Mouse (Mus musculus): ENCODE data around the gene Usp16. TPM values are rescaled to one million over a fixed set of nuclear protein-coding genes. Genes with fewer than 3 reads are reported as not detected.

Usp16 gene
- total and polyA plus RNA-seq, 3 experiments, result 80.9 to 149 (median 85.6) TPM

GRCm38 (mm10) chr16:87501304-87502078, 47.0 kb downstream of the Usp16 start:
- TF ChIP-seq NELFE (IDR thresholded peaks at IDR 0.05; ENCODE audit: low read depth, low read length), result no peak
- TF ChIP-seq POLR2AphosphoS2 (IDR thresholded peaks at IDR 0.05; ENCODE audit: low read depth, low read length), result peak; percentile 62; the same call in 1 of the 2 replicates
- no peak for TF ChIP-seq GABPA (IDR thresholded peaks at IDR 0.05; ENCODE audit: insufficient replicate concordance, low read depth, low read length)
- TF ChIP-seq USF2 (conservative IDR thresholded peaks at IDR 0.05; ENCODE audit: low read depth, low read length), result no peak
- dilution Hi-C loops (cut with MboI; ENCODE audit: extremely low pct_ligation_motif_present, extremely low pct_unique_long_range_greater_than_20kb, low sequenced_read_pairs) (no loop called here), in situ Hi-C loops (cut with MboI; ENCODE audit: low pct_ligation_motif_present, low pct_unique_long_range_greater_than_20kb, low sequenced_read_pairs) (loop anchor here (5.0 kb wide), 1 partner anchor 251 kb away; no protein-coding TSS in a partner anchor)
- H3K27me3 ChIP-seq (replicated peaks), result no peaks in the 10 kb centered on the region
- 0 out of 2 replicates have a peak, but pooled peaks cover 4% of the 10 kb centered on the region for H3K79me2 ChIP-seq (replicated peaks; ENCODE audit: control insufficient read depth, extremely low read depth, insufficient read depth, poor library complexity, severe bottlenecking)
- no peak overlapping the region for H3K9ac ChIP-seq (ENCODE audit: insufficient read depth, low read depth)
- no peaks in the 10 kb centered on the region for H3K9me3 ChIP-seq (replicated peaks; ENCODE audit: low read length)
- no peak for DNase-seq (ENCODE audit: extremely low read depth)
- H3K36me3 ChIP-seq (replicated peaks in 1 of 2; ENCODE audit: control insufficient read depth in 1 of 2, insufficient read depth in 1 of 2, low read length in 1 of 2), result peaks cover 0 to 22% of the 10 kb centered on the region in 2 experiments
- no peak overlapping the region for H3K4me3 ChIP-seq (replicated peaks in 1 of 3; ENCODE audit: low read depth in 2 of 3, low read length in 2 of 3, poor library complexity in 1 of 3)
- peaks cover 5 to 7% of the 10 kb centered on the region in 2 experiments; a peak in 3 of 4 replicates for H3K4me1 ChIP-seq (ENCODE audit: control insufficient read depth in 1 of 2, insufficient read depth in 2 of 2)
- H3K4me2 ChIP-seq (ENCODE audit: insufficient read depth, low read depth, poor library complexity, severe bottlenecking), result no peak overlapping the region
- no peak overlapping the region for H3K27ac ChIP-seq (ENCODE audit: insufficient read depth, low read depth)

GRCm38 (mm10) chr16:87511706-87512105, 57.2 kb downstream of the Usp16 start:
- Histone ChIP-seq H3K9me3 (replicated peaks; ENCODE audit: low read length) (no peaks in the 10 kb centered on the region), H3K36me3 (replicated peaks in 1 of 2; ENCODE audit: control insufficient read depth in 1 of 2, insufficient read depth in 1 of 2, low read length in 1 of 2) (peaks cover 0 to 3% of the 10 kb centered on the region in 2 experiments), H3K27ac (ENCODE audit: insufficient read depth, low read depth) (no peak overlapping the region), H3K4me2 (ENCODE audit: insufficient read depth, low read depth, poor library complexity, severe bottlenecking) (no peak overlapping the region), H3K4me1 (ENCODE audit: control insufficient read depth in 1 of 2, insufficient read depth in 2 of 2) (peaks cover 7 to 8% of the 10 kb centered on the region in 2 experiments), H3K9ac (ENCODE audit: insufficient read depth, low read depth) (no peak overlapping the region), H3K79me2 (replicated peaks; ENCODE audit: control insufficient read depth, extremely low read depth, insufficient read depth, poor library complexity, severe bottlenecking) (no peaks in the 10 kb centered on the region), H3K27me3 (replicated peaks) (no peaks in the 10 kb centered on the region), H3K4me3 (replicated peaks in 1 of 3; ENCODE audit: low read depth in 2 of 3, low read length in 2 of 3, poor library complexity in 1 of 3) (no peak overlapping the region)
- dilution Hi-C loops (cut with MboI; ENCODE audit: extremely low pct_ligation_motif_present, extremely low pct_unique_long_range_greater_than_20kb, low sequenced_read_pairs) (no loop called here), in situ Hi-C loops (cut with MboI; ENCODE audit: low pct_ligation_motif_present, low pct_unique_long_range_greater_than_20kb, low sequenced_read_pairs) (no loop called here)
- DNase-seq (ENCODE audit: extremely low read depth), result no peak
- TF ChIP-seq ZKSCAN1 (IDR thresholded peaks at IDR 0.05; ENCODE audit: borderline replicate concordance, low read depth, low read length) (no peak), ELF1 (IDR thresholded peaks at IDR 0.05; ENCODE audit: low read depth, low read length) (no peak), USF2 (conservative IDR thresholded peaks at IDR 0.05; ENCODE audit: low read depth, low read length) (no peak), RAD21 (IDR thresholded peaks at IDR 0.05; ENCODE audit: low read depth, low read length) (no peak), JUN (IDR thresholded peaks at IDR 0.05; ENCODE audit: insufficient read depth, low read depth, low read length) (no peak), ZC3H11A (IDR thresholded peaks at IDR 0.05; ENCODE audit: low read depth, low read length) (no peak), POLR2AphosphoS2 (IDR thresholded peaks at IDR 0.05; ENCODE audit: low read depth, low read length) (no peak)

GRCm38 (mm10) chr16:87512331-87512730, 57.8 kb downstream of the Usp16 start:
- no peaks in the 10 kb centered on the region for H3K79me2 ChIP-seq (replicated peaks; ENCODE audit: control insufficient read depth, extremely low read depth, insufficient read depth, poor library complexity, severe bottlenecking)
- H3K27ac ChIP-seq (ENCODE audit: insufficient read depth, low read depth), result no peak overlapping the region
- TF ChIP-seq ZKSCAN1 (IDR thresholded peaks at IDR 0.05; ENCODE audit: borderline replicate concordance, low read depth, low read length) (no peak), IRF4 (IDR thresholded peaks at IDR 0.05; ENCODE audit: low read depth, low read length) (peak; percentile 17; the same call in 1 of the 2 replicates), GABPA (IDR thresholded peaks at IDR 0.05; ENCODE audit: insufficient replicate concordance, low read depth, low read length) (no peak)
- peaks cover 0 to 3% of the 10 kb centered on the region in 2 experiments for H3K36me3 ChIP-seq (replicated peaks in 1 of 2; ENCODE audit: control insufficient read depth in 1 of 2, insufficient read depth in 1 of 2, low read length in 1 of 2)
- H3K4me3 ChIP-seq (replicated peaks in 1 of 3; ENCODE audit: low read depth in 2 of 3, low read length in 2 of 3, poor library complexity in 1 of 3), result no peak overlapping the region
- no peaks in the 10 kb centered on the region for H3K27me3 ChIP-seq (replicated peaks)
- peaks cover 3 to 5% of the 10 kb centered on the region in 2 experiments for H3K4me1 ChIP-seq (ENCODE audit: control insufficient read depth in 1 of 2, insufficient read depth in 2 of 2)
- no peak overlapping the region for H3K9ac ChIP-seq (ENCODE audit: insufficient read depth, low read depth)
- H3K9me3 ChIP-seq (replicated peaks; ENCODE audit: low read length), result no peaks in the 10 kb centered on the region
- H3K4me2 ChIP-seq (ENCODE audit: insufficient read depth, low read depth, poor library complexity, severe bottlenecking), result no peak overlapping the region
- DNase-seq (ENCODE audit: extremely low read depth), result no peak
- dilution Hi-C loops (cut with MboI; ENCODE audit: extremely low pct_ligation_motif_present, extremely low pct_unique_long_range_greater_than_20kb, low sequenced_read_pairs), result no loop called here
- in situ Hi-C loops (cut with MboI; ENCODE audit: low pct_ligation_motif_present, low pct_unique_long_range_greater_than_20kb, low sequenced_read_pairs), result no loop called here
